Mouse (Mus musculus) intestine, postnatal 0 days (tissue): ENCODE measurements at regions not wholly inside any gene's neighbourhood (a gene's known extent, or its start where the extent isn't known, plus 50 kb on each side); places are given as distances from the start of the nearest gene placed in this dataset.

Experiments
- ATAC-seq: fragments of 200-750 bp; cut with Nextera tagmentation; 2 replicates; pipeline ENCODE4 v1.8.0; 2017; ENCODE audit warnings: mild to moderate bottlenecking, moderate TSS enrichment, moderate library complexity
- H3K27ac ChIP-seq: fragments of 300-500 bp; sonication (generic); 2 replicates; pipeline ENCODE4 v1.5.1; 2014; ENCODE audit warnings: mild to moderate bottlenecking, low read depth, low read length, moderate library complexity
- H3K27me3 ChIP-seq: fragments of 300-500 bp; sonication (generic); replicated peaks from 2 replicates; pipeline ENCODE4 v1.6.1; 2014; ENCODE audit warnings: low read length, mixed read lengths; ENCODE audit not compliant: control insufficient read depth, insufficient read depth
- H3K36me3 ChIP-seq: fragments of 300-500 bp; sonication (generic); 2 replicates; pipeline ENCODE4 v1.6.1; 2014; ENCODE audit warnings: mild to moderate bottlenecking, moderate library complexity; ENCODE audit not compliant: control insufficient read depth, insufficient read depth
- H3K4me1 ChIP-seq: fragments of 300-500 bp; sonication (generic); replicated peaks from 2 replicates; pipeline ENCODE4 v1.6.1; 2014; ENCODE audit warnings: antibody characterized with exemption, low read length, mixed read lengths; ENCODE audit not compliant: control insufficient read depth, insufficient read depth
- H3K4me2 ChIP-seq: fragments of 300-500 bp; sonication (generic); replicated peaks from 2 replicates; pipeline ENCODE4 v1.6.1; 2014; ENCODE audit warnings: low read depth, mild to moderate bottlenecking, moderate library complexity
- H3K4me3 ChIP-seq: fragments of 300-500 bp; sonication (generic); 2 replicates; pipeline ENCODE4 v1.5.1; 2014; ENCODE audit warnings: low read depth, low read length
- H3K9ac ChIP-seq: fragments of 300-500 bp; sonication (generic); 2 replicates; pipeline ENCODE4 v1.6.1; 2014; ENCODE audit warnings: mild to moderate bottlenecking, low read depth, low read length
- H3K9me3 ChIP-seq: fragments of 300-500 bp; sonication (generic); 2 replicates; pipeline ENCODE4 v1.6.1; 2016; ENCODE audit warnings: mixed run types; ENCODE audit not compliant: control insufficient read depth
- CTCF ChIP-seq: sonication (generic); IDR thresholded peaks from 2 replicates; pipeline ENCODE4 v1.5.1; 2016; ENCODE audit warnings: low read depth, mild to moderate bottlenecking, control low read depth, antibody characterized with exemption, moderate library complexity
- WGBS: fragments of 180-500 bp; shearing (Covaris S2); extraction: QIAGEN DNeasy Blood & Tissue Kit; methylation state at CpG from one replicate; pipeline ENCODE4 v1.1.7; 2014; 5-methylcytosine and 5-hydroxymethylcytosine counted together

- 10% methylated on average over 28 of the region's 28 CpGs for WGBS
- no peak overlapping the region for H3K9ac ChIP-seq
- H3K9me3 ChIP-seq: no peaks in the 10 kb centered on the region
- peak overlapping the region; percentile 65 for H3K4me2 ChIP-seq
- H3K4me1 ChIP-seq: no peaks in the 10 kb centered on the region
- H3K36me3 ChIP-seq: no peaks in the 10 kb centered on the region
- peak overlapping the region; percentile 29 for H3K4me3 ChIP-seq
- no peaks in the 10 kb centered on the region; the same call in 1 of the 2 replicates for H3K27me3 ChIP-seq
- TF ChIP-seq CTCF: no peak
- no peak for ATAC-seq
- no peak overlapping the region for H3K27ac ChIP-seq
Observed at GRCm38 (mm10) chr7:37336851-37337531, 436.4 kb downstream of the Zfp536 start.

- Histone ChIP-seq H3K4me1 (no peaks in the 10 kb centered on the region), H3K27ac (no peak overlapping the region), H3K4me2 (no peak overlapping the region), H3K27me3 (no peaks in the 10 kb centered on the region; the same call in 1 of the 2 replicates), H3K4me3 (no peak overlapping the region), H3K36me3 (no peaks in the 10 kb centered on the region), H3K9ac (no peak overlapping the region), H3K9me3 (no peaks in the 10 kb centered on the region)
- ATAC-seq: no peak
- 66% methylated on average over 11 of the region's 11 CpGs for WGBS
- TF ChIP-seq CTCF: no peak
Observed at GRCm38 (mm10) chr7:37337616-37338015, 435.8 kb downstream of the Zfp536 start.

DNA sequence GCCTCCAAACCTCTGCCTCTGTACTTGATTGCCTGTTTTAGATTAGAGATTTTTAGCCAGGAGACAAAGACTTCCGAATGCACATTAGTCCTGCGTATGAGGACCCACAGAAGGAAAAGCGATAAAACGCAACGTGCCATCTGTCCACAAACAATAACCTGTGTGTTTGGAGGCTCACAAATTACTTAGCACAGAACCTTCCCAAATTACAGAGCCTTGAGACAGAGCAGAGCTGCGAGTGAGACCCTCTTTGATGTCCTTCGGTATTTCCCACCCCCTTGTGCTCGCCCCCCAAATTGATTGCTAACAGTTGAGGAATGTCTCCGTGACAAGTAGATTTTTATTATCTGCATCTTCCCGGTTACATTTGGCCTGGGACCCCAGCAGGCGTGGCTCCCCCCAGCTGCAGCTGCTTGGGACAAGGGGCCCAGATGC, 435.4 kb downstream of the Zfp536 start:
- H3K27ac ChIP-seq: no peak overlapping the region
- no peak for ATAC-seq
- no peaks in the 10 kb centered on the region for H3K36me3 ChIP-seq
- H3K9ac ChIP-seq: no peak overlapping the region
- no peak overlapping the region for H3K4me3 ChIP-seq
- TF ChIP-seq CTCF: no peak
- H3K4me1 ChIP-seq: no peaks in the 10 kb centered on the region
- H3K4me2 ChIP-seq: no peak overlapping the region
- H3K9me3 ChIP-seq: no peaks in the 10 kb centered on the region
- H3K27me3 ChIP-seq: no peaks in the 10 kb centered on the region; the same call in 1 of the 2 replicates
- 38% methylated on average over 11 of the region's 11 CpGs for WGBS

DNA sequence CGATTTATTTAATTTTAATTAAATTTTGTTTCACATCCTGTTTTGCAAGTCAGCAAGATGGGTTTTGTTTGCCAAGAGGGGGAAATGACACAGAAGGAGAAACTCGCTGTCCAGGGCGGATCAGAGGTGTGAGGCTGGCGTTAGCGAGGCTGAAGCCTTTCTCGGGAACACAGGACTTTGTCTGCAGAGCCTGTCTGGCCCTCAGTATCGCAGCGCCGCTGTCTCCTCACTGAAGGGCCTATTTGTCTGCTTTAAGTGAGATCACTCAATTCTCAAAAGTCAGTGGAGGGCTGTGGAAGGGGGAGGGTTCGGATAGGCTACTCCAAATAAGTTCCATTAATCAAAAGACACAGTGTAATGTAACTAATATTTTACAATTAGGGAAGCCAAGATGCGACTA, 430.8 kb downstream of the Zfp536 start:
- ATAC-seq: no peak
- Histone ChIP-seq H3K27me3 (no peaks in the 10 kb centered on the region), H3K4me1 (no peaks in the 10 kb centered on the region), H3K27ac (no peak overlapping the region), H3K4me3 (no peak overlapping the region), H3K9ac (no peak overlapping the region), H3K4me2 (peak overlapping the region; percentile 54), H3K9me3 (no peaks in the 10 kb centered on the region), H3K36me3 (no peaks in the 10 kb centered on the region)
- no peak for TF ChIP-seq CTCF
- 22% methylated on average over 11 of the region's 11 CpGs for WGBS

- Histone ChIP-seq H3K36me3 (no peaks in the 10 kb centered on the region), H3K27ac (no peak overlapping the region), H3K4me2 (peak overlapping the region; percentile 54), H3K9ac (no peak overlapping the region), H3K9me3 (no peaks in the 10 kb centered on the region), H3K4me3 (peak overlapping the region; percentile 18; the same call in 1 of the 2 replicates), H3K27me3 (no peaks in the 10 kb centered on the region), H3K4me1 (no peaks in the 10 kb centered on the region)
- ATAC-seq: no peak
- 35% methylated on average over 23 of the region's 23 CpGs for WGBS
- TF ChIP-seq CTCF: no peak
Observed at GRCm38 (mm10) chr7:37343021-37343593, 430.3 kb downstream of the Zfp536 start.

GRCm38 (mm10) chr7:37343691-37344233, 429.7 kb downstream of the Zfp536 start:
- Histone ChIP-seq H3K27ac (no peak overlapping the region), H3K9me3 (no peaks in the 10 kb centered on the region), H3K4me2 (0 out of 2 replicates have a peak overlapping the region, but pooled peaks have one; percentile 54), H3K27me3 (no peaks in the 10 kb centered on the region), H3K9ac (no peak overlapping the region), H3K36me3 (no peaks in the 10 kb centered on the region), H3K4me1 (no peaks in the 10 kb centered on the region), H3K4me3 (no peak overlapping the region)
- 45% methylated on average over 18 of the region's 18 CpGs for WGBS
- no peak for ATAC-seq
- no peak for TF ChIP-seq CTCF
